Mouse (Mus musculus) heart, embryonic 14.5 days (tissue): ENCODE measurements around the gene Tas2r119. TPM values are rescaled to one million over a fixed set of nuclear protein-coding genes. Genes with fewer than 3 reads are reported as not detected.
"Not testable (repeated sequence)": the region's sequence is repeated elsewhere in the genome, so short reads cannot be mapped to it uniquely, and the experiment has no call there.

Experiments used
- ATAC-seq: fragments of 200-750 bp; cut with Nextera tagmentation; 2 replicates; pipeline ENCODE4 v1.8.0; 2017; ENCODE audit warnings: low read depth, moderate TSS enrichment; ENCODE audit not compliant: insufficient number of reproducible peaks, insufficient read depth, low FRiP score
- H3K27ac ChIP-seq, 2 experiments: fragments of 200-500 bp in 1 of 2; fragments of 300-500 bp in 1 of 2; sonication (generic) in 1 of 2; replicated peaks in 1 of 2; 2 replicates each; pipeline ENCODE4 v1.5.1; 2012 to 2014; ENCODE audit warnings: low read depth in 2 of 2, low read length in 2 of 2, control low read depth in 1 of 2, mild to moderate bottlenecking in 1 of 2, mixed read lengths in 1 of 2; ENCODE audit not compliant: control insufficient read depth in 1 of 2, insufficient read depth in 1 of 2
- H3K27me3 ChIP-seq: fragments of 300-500 bp; sonication (generic); 2 replicates; pipeline ENCODE4 v1.6.1; 2014; ENCODE audit warnings: mild to moderate bottlenecking, low read length, control low read depth; ENCODE audit not compliant: control insufficient read depth, insufficient read depth
- H3K36me3 ChIP-seq: fragments of 300-500 bp; sonication (generic); 2 replicates; pipeline ENCODE4 v1.6.1; 2014; ENCODE audit warnings: mild to moderate bottlenecking, control low read depth, low read length, mixed read lengths; ENCODE audit not compliant: control insufficient read depth, insufficient read depth
- H3K4me1 ChIP-seq, 2 experiments: fragments of 200-500 bp in 1 of 2; fragments of 300-500 bp in 1 of 2; sonication (generic) in 1 of 2; 2 replicates each; pipeline ENCODE4 v1.6.1; 2012 to 2014; ENCODE audit warnings: low read length in 2 of 2, control low read depth in 1 of 2, mixed read lengths in 1 of 2; ENCODE audit not compliant: control insufficient read depth in 2 of 2, insufficient read depth in 2 of 2
- H3K4me2 ChIP-seq: fragments of 300-500 bp; sonication (generic); 2 replicates; pipeline ENCODE4 v1.6.1; 2014; ENCODE audit warnings: mild to moderate bottlenecking, low read length
- H3K4me3 ChIP-seq, 2 experiments: fragments of 200-500 bp in 1 of 2; fragments of 300-500 bp in 1 of 2; sonication (generic) in 1 of 2; 2 replicates each; pipeline ENCODE4 v1.5.1; 2012 to 2014; ENCODE audit warnings: low read length in 2 of 2, mild to moderate bottlenecking in 2 of 2, control low read depth in 1 of 2, low read depth in 1 of 2, moderate library complexity in 1 of 2; ENCODE audit not compliant: control insufficient read depth in 1 of 2, insufficient read depth in 1 of 2
- H3K9ac ChIP-seq: fragments of 300-500 bp; sonication (generic); 2 replicates; pipeline ENCODE4 v1.6.1; 2014; ENCODE audit warnings: mild to moderate bottlenecking, low read length
- H3K9me3 ChIP-seq: fragments of 300-500 bp; sonication (generic); 2 replicates; pipeline ENCODE4 v1.6.1; 2016; ENCODE audit warnings: low read length, control low read depth; ENCODE audit not compliant: control insufficient read depth
- WGBS: fragments of 180-500 bp; shearing (Covaris S2); extraction: QIAGEN DNeasy Blood & Tissue Kit; methylation state at CpG from one replicate; pipeline ENCODE4 v1.1.7; 2014; 5-methylcytosine and 5-hydroxymethylcytosine counted together
- polyA plus RNA-seq: library from polyadenylated mRNA; unstranded; fragments of >200 nt; fragmentation: Nextera tagmentation; extraction: Ambion mirVana; gene quantifications from 2 replicates; pipeline ENCODE4 v1.2.1, GENCODE M21; 2014

Gene Tas2r119
- polyA plus RNA-seq, 1 experiment from 2014 or later = not detected

DNA sequence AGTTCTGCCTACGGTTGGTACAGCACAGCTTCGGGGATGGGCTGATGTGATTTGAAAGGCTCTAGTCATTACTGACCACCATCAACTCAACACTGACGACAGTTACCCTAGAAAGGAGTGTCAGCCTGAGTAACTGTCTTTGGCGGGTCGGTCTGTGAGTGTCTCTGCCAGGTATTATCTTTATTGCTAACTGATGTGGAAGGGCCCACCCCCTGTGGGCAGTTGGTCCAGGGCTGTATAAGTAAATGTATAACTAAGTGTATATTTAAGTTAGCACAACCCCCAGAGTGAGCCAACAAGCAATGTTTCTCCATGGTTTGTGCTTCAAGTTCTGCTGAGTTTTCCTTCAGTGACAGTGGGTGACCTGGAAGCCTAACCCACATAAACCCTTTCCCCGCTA lies 13.3 kb downstream of the Tas2r119 start:
- Histone ChIP-seq H3K27me3 (no peaks in the 10 kb centered on the region), H3K36me3 (no peaks in the 10 kb centered on the region), H3K4me1 (no peaks in the 10 kb centered on the region; a peak in 1 of 4 replicates), H3K4me2 (no peak overlapping the region), H3K9me3 (no peaks in the 10 kb centered on the region), H3K4me3 (no peak overlapping the region), H3K9ac (no peak overlapping the region), H3K27ac (no peak overlapping the region)
- 74% methylated on average over 6 of the region's 6 CpGs for WGBS
- no peak for ATAC-seq

- Histone ChIP-seq H3K4me3 (no peak overlapping the region), H3K4me1 (peaks cover 0 to 1% of the 10 kb centered on the region in 2 experiments; a peak in 1 of 4 replicates), H3K9ac (no peak overlapping the region), H3K27ac (no peak overlapping the region), H3K9me3 (no peaks in the 10 kb centered on the region), H3K36me3 (no peaks in the 10 kb centered on the region), H3K4me2 (no peak overlapping the region), H3K27me3 (no peaks in the 10 kb centered on the region)
- ATAC-seq = no peak
- WGBS = 73% methylated on average over 1 of the region's 1 CpGs
Measured at GRCm38 (mm10) chr15:32192948-32193347, 15.9 kb downstream of the Tas2r119 start.

- Histone ChIP-seq H3K9ac (no peak overlapping the region), H3K36me3 (no peaks in the 10 kb centered on the region), H3K4me1 (peaks cover 0 to 2% of the 10 kb centered on the region in 2 experiments; a peak in 1 of 4 replicates), H3K4me2 (no peak overlapping the region), H3K27ac (no peak overlapping the region), H3K9me3 (no peaks in the 10 kb centered on the region), H3K27me3 (no peaks in the 10 kb centered on the region), H3K4me3 (no peak overlapping the region)
- 59% methylated on average over 9 of the region's 9 CpGs for WGBS
- no peak for ATAC-seq
Measured at GRCm38 (mm10) chr15:32198076-32198475, 21.0 kb downstream of the Tas2r119 start.

- Histone ChIP-seq H3K27ac (no peak overlapping the region), H3K36me3 (no peaks in the 10 kb centered on the region), H3K4me1 (peaks cover 0 to 2% of the 10 kb centered on the region in 2 experiments; a peak in 1 of 4 replicates), H3K9me3 (no peaks in the 10 kb centered on the region), H3K27me3 (no peaks in the 10 kb centered on the region), H3K4me3 (no peak overlapping the region), H3K9ac (no peak overlapping the region), H3K4me2 (no peak overlapping the region)
- ATAC-seq = no peak
- WGBS = 81% methylated on average over 5 of the region's 5 CpGs
Measured at GRCm38 (mm10) chr15:32198561-32198960, 21.5 kb downstream of the Tas2r119 start.

GRCm38 (mm10) chr15:32203242-32203641 lies 26.2 kb downstream of the Tas2r119 start:
- no peak overlapping the region for H3K9ac ChIP-seq
- no peaks in the 10 kb centered on the region for H3K9me3 ChIP-seq
- H3K4me3 ChIP-seq = no peak overlapping the region
- H3K27me3 ChIP-seq = no peaks in the 10 kb centered on the region
- no peaks in the 10 kb centered on the region for H3K4me1 ChIP-seq
- H3K4me2 ChIP-seq = no peak overlapping the region
- no peaks in the 10 kb centered on the region for H3K36me3 ChIP-seq
- no peak for ATAC-seq
- no peak overlapping the region for H3K27ac ChIP-seq
- 73% methylated on average over 5 of the region's 5 CpGs for WGBS

- ATAC-seq = no peak
- Histone ChIP-seq H3K27me3 (no peaks in the 10 kb centered on the region), H3K27ac (no peak overlapping the region), H3K4me2 (no peak overlapping the region), H3K36me3 (no peaks in the 10 kb centered on the region), H3K4me3 (no peak overlapping the region), H3K4me1 (no peaks in the 10 kb centered on the region), H3K9ac (no peak overlapping the region), H3K9me3 (no peaks in the 10 kb centered on the region)
- 82% methylated on average over 10 of the region's 10 CpGs for WGBS
Measured at GRCm38 (mm10) chr15:32204908-32205307, 27.8 kb downstream of the Tas2r119 start.

DNA sequence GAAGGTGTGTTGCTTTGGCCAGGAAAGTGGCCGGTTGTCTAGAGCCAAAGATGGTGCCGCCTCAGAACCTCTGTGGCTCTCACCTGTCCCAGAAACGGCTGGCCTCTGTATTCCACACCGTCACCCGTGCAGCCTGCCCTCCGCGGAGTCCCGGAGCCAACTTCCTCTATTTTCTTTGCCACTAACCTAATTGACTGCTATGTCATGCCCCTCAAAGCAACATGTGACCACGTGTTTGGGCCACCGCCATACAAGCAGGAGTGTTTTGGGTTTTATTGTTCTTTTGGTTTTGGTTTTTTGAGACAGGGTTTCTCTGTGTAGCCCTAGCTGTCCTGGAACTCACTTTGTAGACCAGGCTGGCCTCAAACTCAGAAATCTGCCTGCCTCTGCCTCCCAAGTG lies 37.6 kb downstream of the Tas2r119 start:
- not testable (repeated sequence) for H3K9me3 ChIP-seq, H3K4me3 ChIP-seq, H3K27me3 ChIP-seq, H3K27ac ChIP-seq, H3K4me2 ChIP-seq, ATAC-seq, H3K4me1 ChIP-seq, H3K9ac ChIP-seq, H3K36me3 ChIP-seq
- 89% methylated on average over 10 of the region's 10 CpGs for WGBS

- H3K4me3 ChIP-seq = no peak overlapping the region
- H3K9me3 ChIP-seq = no peaks in the 10 kb centered on the region
- no peak overlapping the region for H3K27ac ChIP-seq
- H3K4me2 ChIP-seq = no peak overlapping the region
- H3K36me3 ChIP-seq = no peaks in the 10 kb centered on the region
- ATAC-seq = no peak
- 80% methylated on average over 7 of the region's 7 CpGs for WGBS
- no peak overlapping the region for H3K9ac ChIP-seq
- H3K27me3 ChIP-seq = no peaks in the 10 kb centered on the region
- H3K4me1 ChIP-seq = 0 out of 4 replicates have a peak, but pooled peaks cover 2 to 6% of the 10 kb centered on the region in 2 experiments
Measured at GRCm38 (mm10) chr15:32223028-32223427, 45.9 kb downstream of the Tas2r119 start.
